Mouse (Mus musculus) limb, embryonic 13.5 days (tissue): ENCODE data around the gene Plac8. TPM values are rescaled to one million over a fixed set of nuclear protein-coding genes. Genes with fewer than 3 reads are reported as not detected.
A peak's percentile ranks its signal among the peaks of the same experiment; 100 is the strongest.

Experiments
- ATAC-seq: fragments of 200-750 bp; cut with Nextera tagmentation; 2 replicates; pipeline ENCODE4 v1.8.0; 2017; ENCODE audit warnings: low read depth, moderate number of reproducible peaks, moderate TSS enrichment; ENCODE audit not compliant: low FRiP score
- H3K27ac ChIP-seq: fragments of 300-500 bp; sonication (generic); 2 replicates; pipeline ENCODE4 v1.5.1; 2015; ENCODE audit warnings: inconsistent platforms, mild to moderate bottlenecking, moderate library complexity
- H3K27me3 ChIP-seq: fragments of 300-500 bp; sonication (generic); 2 replicates; pipeline ENCODE4 v1.6.1; 2015; ENCODE audit warnings: mild to moderate bottlenecking, inconsistent platforms
- H3K36me3 ChIP-seq: fragments of 300-500 bp; sonication (generic); 2 replicates; pipeline ENCODE4 v1.6.1; 2015; ENCODE audit warnings: inconsistent platforms, mild to moderate bottlenecking, moderate library complexity
- H3K4me1 ChIP-seq: fragments of 300-500 bp; sonication (generic); 2 replicates; pipeline ENCODE4 v1.6.1; 2015; ENCODE audit warnings: inconsistent platforms
- H3K4me2 ChIP-seq: fragments of 300-500 bp; sonication (generic); replicated peaks from 2 replicates; pipeline ENCODE4 v1.6.1; 2015; ENCODE audit warnings: inconsistent platforms, mild to moderate bottlenecking, moderate library complexity
- H3K4me3 ChIP-seq: fragments of 300-500 bp; sonication (generic); 2 replicates; pipeline ENCODE4 v1.5.1; 2015; ENCODE audit warnings: moderate library complexity, mild to moderate bottlenecking, inconsistent platforms
- H3K9ac ChIP-seq: fragments of 300-500 bp; sonication (generic); 2 replicates; pipeline ENCODE4 v1.6.1; 2015; ENCODE audit warnings: mild to moderate bottlenecking, inconsistent platforms
- H3K9me3 ChIP-seq: fragments of 300-500 bp; sonication (generic); 2 replicates; pipeline ENCODE4 v1.6.1; 2016; ENCODE audit warnings: inconsistent platforms
- WGBS: fragments of 180-500 bp; shearing (Covaris S2); methylation state at CpG from one replicate; pipeline ENCODE4 v1.1.7; 2015; 5-methylcytosine and 5-hydroxymethylcytosine counted together
- polyA plus RNA-seq: library from polyadenylated mRNA; unstranded; fragments of >200 nt; fragmentation: Nextera tagmentation; extraction: Ambion mirVana; gene quantifications from 2 replicates; pipeline ENCODE4 v1.2.1, GENCODE M21; 2015

The Plac8 gene
- polyA plus RNA-seq, 1 experiment from 2014 or later, result 4.5 TPM

DNA sequence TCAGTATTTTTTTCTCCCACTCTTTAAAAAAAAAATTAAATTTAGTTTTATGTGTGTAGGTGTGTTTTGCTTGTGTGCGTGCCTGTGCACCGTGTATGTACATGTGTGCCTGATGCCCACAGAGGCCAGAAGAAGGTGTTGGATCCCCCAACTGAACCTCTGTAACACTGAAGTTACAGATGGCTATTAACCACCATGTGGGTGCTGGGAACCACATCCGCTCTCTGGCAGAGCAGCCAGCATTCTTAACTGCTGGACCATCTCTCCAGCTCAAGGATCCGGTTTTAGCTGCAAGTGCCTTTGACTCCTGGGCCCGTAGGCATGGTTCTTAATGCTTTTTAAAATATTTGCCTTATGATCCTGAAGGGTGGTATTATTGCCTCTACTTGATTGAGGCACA lies 1.2 kb upstream of the Plac8 start:
- Histone ChIP-seq H3K9ac (no peak overlapping the region), H3K27ac (no peak overlapping the region), H3K36me3 (no peaks in the 10 kb centered on the region), H3K9me3 (no peaks in the 10 kb centered on the region), H3K4me1 (no peaks in the 10 kb centered on the region), H3K27me3 (peaks cover 4% of the 10 kb centered on the region; the same call in 1 of the 2 replicates), H3K4me3 (no peak overlapping the region), H3K4me2 (no peak overlapping the region)
- ATAC-seq, result no peak
- 88% methylated on average over 5 of the region's 5 CpGs for WGBS

GRCm38 (mm10) chr5:100570716-100571115 lies 1.3 kb downstream of the Plac8 start:
- WGBS, result 27% methylated on average over 8 of the region's 8 CpGs
- Histone ChIP-seq H3K9me3 (no peaks in the 10 kb centered on the region), H3K9ac (no peak overlapping the region), H3K4me2 (0 out of 2 replicates have a peak overlapping the region, but pooled peaks have one; percentile 16), H3K27me3 (peaks cover 4% of the 10 kb centered on the region; the same call in 1 of the 2 replicates), H3K36me3 (no peaks in the 10 kb centered on the region), H3K27ac (no peak overlapping the region), H3K4me1 (no peaks in the 10 kb centered on the region), H3K4me3 (no peak overlapping the region)
- ATAC-seq, result no peak

- Histone ChIP-seq H3K9me3 (no peaks in the 10 kb centered on the region), H3K4me2 (0 out of 2 replicates have a peak overlapping the region, but pooled peaks have one; percentile 16), H3K27me3 (peaks cover 4% of the 10 kb centered on the region; the same call in 1 of the 2 replicates), H3K9ac (no peak overlapping the region), H3K36me3 (no peaks in the 10 kb centered on the region), H3K4me3 (no peak overlapping the region), H3K4me1 (no peaks in the 10 kb centered on the region), H3K27ac (no peak overlapping the region)
- no peak for ATAC-seq
- 72% methylated on average over 13 of the region's 13 CpGs for WGBS
Measured at GRCm38 (mm10) chr5:100569997-100570595, 1.9 kb downstream of the Plac8 start.

DNA sequence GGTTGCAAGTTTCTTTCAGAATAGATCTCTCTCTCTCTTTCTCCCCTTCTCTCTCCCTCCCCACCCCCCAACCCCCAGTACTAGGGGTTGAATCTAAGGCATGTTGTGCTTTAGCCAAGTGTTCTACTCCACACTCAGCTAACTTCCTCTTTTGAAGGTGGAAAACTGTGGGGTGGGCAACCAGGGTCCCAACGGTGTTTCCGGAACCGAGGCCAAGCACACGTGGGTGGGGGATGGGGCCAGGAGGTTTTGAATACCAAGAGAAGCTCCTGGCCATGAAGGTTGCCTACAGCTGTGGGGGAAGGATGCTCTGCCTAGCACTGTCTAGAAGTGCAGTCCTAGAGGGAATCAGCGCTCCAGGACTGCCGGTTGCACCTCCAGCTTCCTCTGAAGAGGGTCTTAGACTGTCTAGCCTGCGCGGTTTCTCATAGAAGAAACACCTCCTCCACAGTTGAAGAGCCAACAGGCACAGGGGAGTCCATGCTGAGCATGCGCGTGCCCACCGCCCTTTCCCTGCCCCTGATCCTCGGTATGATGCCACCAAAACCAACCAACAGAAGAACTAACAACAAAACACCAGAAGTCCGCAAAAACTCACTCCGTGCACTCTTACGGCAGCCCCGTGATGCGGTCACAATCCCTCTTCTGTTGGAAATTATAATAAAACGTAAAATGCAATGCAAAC lies 2.7 kb downstream of the Plac8 start:
- ATAC-seq, result no peak
- no peaks in the 10 kb centered on the region for H3K9me3 ChIP-seq
- H3K4me1 ChIP-seq, result no peaks in the 10 kb centered on the region
- no peak overlapping the region for H3K9ac ChIP-seq
- no peaks in the 10 kb centered on the region for H3K36me3 ChIP-seq
- H3K27ac ChIP-seq, result no peak overlapping the region
- WGBS, result 74% methylated on average over 18 of the region's 18 CpGs
- H3K4me2 ChIP-seq, result no peak overlapping the region
- peaks cover 4% of the 10 kb centered on the region; the same call in 1 of the 2 replicates for H3K27me3 ChIP-seq
- no peak overlapping the region for H3K4me3 ChIP-seq

DNA sequence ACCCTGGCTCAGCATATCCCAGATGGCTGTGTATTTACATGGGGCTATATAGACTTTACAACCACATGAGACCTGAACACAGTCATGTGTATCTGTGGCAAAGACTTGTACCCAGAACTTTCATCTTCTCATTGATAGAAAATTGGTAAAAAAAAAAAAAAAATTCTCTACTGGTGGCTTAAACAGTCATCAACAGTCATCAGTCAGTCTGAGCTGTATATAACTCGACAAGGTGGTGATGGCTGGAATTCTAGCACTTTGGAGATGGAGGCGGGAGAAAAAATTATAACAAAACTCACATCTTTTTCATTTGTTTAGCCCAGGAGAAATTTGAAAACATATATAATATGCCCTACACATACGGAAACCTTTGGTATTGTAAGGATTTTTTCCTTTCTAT lies 3.2 kb downstream of the Plac8 start:
- H3K36me3 ChIP-seq, result no peaks in the 10 kb centered on the region
- 90% methylated on average over 3 of the region's 3 CpGs for WGBS

DNA sequence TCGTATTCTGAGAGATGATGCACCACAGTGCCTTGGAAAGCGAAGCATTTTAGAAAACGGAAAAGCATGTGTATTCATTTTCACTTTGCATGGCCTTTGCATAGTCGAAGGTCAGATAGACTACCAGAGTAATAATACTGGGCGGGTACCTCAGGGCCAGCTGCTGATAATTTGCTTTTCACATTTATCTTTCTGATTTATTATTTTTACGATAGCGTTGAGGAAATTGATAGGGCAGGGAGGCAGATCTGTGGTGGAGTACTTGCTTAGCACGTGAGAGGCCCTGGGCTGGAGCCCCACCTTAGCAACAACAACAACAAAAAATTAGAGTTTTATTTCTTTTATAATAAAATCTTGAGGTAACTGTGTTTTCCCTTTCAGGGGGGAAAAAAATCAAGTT lies 3.9 kb downstream of the Plac8 start:
- Histone ChIP-seq H3K9me3 (no peaks in the 10 kb centered on the region), H3K36me3 (no peaks in the 10 kb centered on the region), H3K27me3 (peaks cover 4% of the 10 kb centered on the region; the same call in 1 of the 2 replicates), H3K27ac (no peak overlapping the region), H3K4me2 (no peak overlapping the region), H3K4me3 (no peak overlapping the region), H3K4me1 (no peaks in the 10 kb centered on the region), H3K9ac (no peak overlapping the region)
- ATAC-seq, result no peak
- 69% methylated on average over 8 of the region's 8 CpGs for WGBS

More for the DNA sequence above, 3.2 kb downstream of the Plac8 start:
- Histone ChIP-seq H3K9ac (no peak overlapping the region), H3K9me3 (no peaks in the 10 kb centered on the region), H3K4me3 (no peak overlapping the region), H3K4me2 (no peak overlapping the region), H3K4me1 (no peaks in the 10 kb centered on the region), H3K27ac (no peak overlapping the region), H3K27me3 (peaks cover 4% of the 10 kb centered on the region; the same call in 1 of the 2 replicates)
- no peak for ATAC-seq

DNA sequence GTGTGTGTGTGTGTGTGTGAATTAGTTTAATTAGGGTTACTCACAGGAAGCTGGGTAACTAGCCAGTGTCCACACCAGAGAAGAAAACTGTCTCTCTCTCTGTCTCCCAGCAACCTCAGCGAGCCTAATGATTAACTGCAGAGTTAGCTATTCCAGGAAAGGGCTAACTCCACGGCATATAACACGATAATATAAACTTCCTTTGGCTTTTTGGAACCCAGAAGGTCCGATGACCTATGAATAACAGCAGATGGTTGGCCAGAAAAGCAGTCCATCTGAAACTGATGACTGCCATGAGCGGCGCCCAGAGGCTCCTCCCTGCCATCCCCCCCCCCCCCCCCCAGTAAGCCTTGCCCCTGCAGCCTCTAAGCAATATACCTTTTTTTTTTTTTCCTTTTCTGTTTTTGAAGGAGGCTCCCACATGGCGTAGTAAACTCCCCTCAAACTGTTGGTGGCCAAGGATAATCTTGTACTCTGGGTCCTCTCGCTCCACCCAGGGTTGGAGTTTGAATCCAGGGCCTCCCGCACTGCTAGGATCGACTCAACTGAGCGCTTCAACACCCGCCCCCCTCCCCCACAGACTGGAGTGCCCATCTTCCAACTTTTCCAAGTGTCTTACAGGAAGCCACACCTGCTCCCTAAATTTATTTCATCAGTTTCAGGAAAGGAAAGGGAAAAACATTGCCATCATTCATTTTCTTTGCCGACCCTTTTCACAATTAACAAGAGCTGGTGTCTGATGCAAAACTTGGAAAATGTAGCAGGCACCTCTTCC lies 4.6 kb downstream of the Plac8 start:
- no peak overlapping the region for H3K27ac ChIP-seq
- no peak overlapping the region for H3K4me3 ChIP-seq
- WGBS, result 68% methylated on average over 13 of the region's 13 CpGs
- H3K27me3 ChIP-seq, result peaks cover 4% of the 10 kb centered on the region; the same call in 1 of the 2 replicates
- H3K9me3 ChIP-seq, result no peaks in the 10 kb centered on the region
- no peaks in the 10 kb centered on the region for H3K4me1 ChIP-seq
- ATAC-seq, result no peak
- H3K4me2 ChIP-seq, result no peak overlapping the region
- H3K36me3 ChIP-seq, result no peaks in the 10 kb centered on the region
- no peak overlapping the region for H3K9ac ChIP-seq

GRCm38 (mm10) chr5:100566798-100567197 lies 5.2 kb downstream of the Plac8 start:
- H3K4me3 ChIP-seq, result no peak overlapping the region
- H3K4me2 ChIP-seq, result no peak overlapping the region
- H3K36me3 ChIP-seq, result no peaks in the 10 kb centered on the region
- WGBS, result 82% methylated on average over 2 of the region's 2 CpGs
- no peak overlapping the region for H3K9ac ChIP-seq
- H3K4me1 ChIP-seq, result no peaks in the 10 kb centered on the region
- no peaks in the 10 kb centered on the region for H3K9me3 ChIP-seq
- H3K27ac ChIP-seq, result no peak overlapping the region
- no peaks in the 10 kb centered on the region for H3K27me3 ChIP-seq
- no peak for ATAC-seq

DNA sequence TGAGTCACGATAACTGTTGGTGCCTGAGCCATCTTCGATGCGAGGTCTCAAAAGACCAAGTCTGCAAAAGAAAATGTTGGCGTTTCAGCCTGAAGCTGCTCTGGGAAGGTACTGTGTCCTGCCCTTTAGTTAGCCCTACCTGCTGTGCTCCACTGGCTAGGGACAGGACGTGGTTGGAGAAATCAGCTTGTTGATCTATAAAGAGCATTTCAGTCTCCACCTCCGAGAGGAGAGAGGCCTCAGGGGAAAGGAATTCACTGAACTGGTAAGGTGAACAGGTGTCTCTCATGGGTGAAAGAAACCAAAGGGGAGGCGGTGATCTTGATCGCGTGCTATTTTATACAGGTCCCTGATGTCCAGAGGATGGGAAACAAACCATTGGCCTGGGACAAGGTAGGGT lies 9.3 kb downstream of the Plac8 start:
- Histone ChIP-seq H3K27me3 (no peaks in the 10 kb centered on the region), H3K4me2 (no peak overlapping the region), H3K27ac (no peak overlapping the region), H3K9ac (no peak overlapping the region), H3K4me3 (no peak overlapping the region), H3K4me1 (no peaks in the 10 kb centered on the region), H3K9me3 (no peaks in the 10 kb centered on the region), H3K36me3 (no peaks in the 10 kb centered on the region)
- ATAC-seq, result no peak
- WGBS, result 81% methylated on average over 9 of the region's 9 CpGs

DNA sequence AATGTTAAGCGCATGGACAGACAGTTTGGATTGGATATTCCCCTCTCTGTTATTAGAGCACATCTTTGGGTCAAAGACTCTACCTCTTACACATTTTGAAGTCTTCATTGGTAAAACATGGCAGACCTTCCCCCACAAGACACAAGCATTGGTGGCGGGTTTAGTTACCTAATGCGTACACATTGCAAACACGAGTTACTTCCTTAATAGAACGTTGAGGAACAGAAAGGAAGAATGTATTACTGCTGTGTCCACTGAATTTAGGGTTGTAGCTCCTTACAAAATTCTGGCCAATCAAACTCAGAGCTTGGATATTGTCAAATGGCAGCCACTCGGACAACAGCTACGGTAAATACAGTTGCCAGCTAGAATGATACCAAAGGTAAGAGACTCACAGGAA lies 12.7 kb downstream of the Plac8 start:
- WGBS, result 96% methylated on average over 7 of the region's 7 CpGs
- Histone ChIP-seq H3K4me2 (no peak overlapping the region), H3K9me3 (no peaks in the 10 kb centered on the region), H3K9ac (no peak overlapping the region), H3K4me1 (no peaks in the 10 kb centered on the region), H3K4me3 (no peak overlapping the region), H3K27ac (no peak overlapping the region), H3K27me3 (no peaks in the 10 kb centered on the region), H3K36me3 (no peaks in the 10 kb centered on the region)
- ATAC-seq, result no peak

- no peaks in the 10 kb centered on the region for H3K9me3 ChIP-seq
- no peak overlapping the region for H3K4me3 ChIP-seq
- no peak overlapping the region for H3K27ac ChIP-seq
- H3K9ac ChIP-seq, result no peak overlapping the region
- H3K4me1 ChIP-seq, result no peaks in the 10 kb centered on the region
- ATAC-seq, result no peak
- no peaks in the 10 kb centered on the region for H3K36me3 ChIP-seq
- 87% methylated on average over 3 of the region's 3 CpGs for WGBS
- H3K4me2 ChIP-seq, result no peak overlapping the region
- H3K27me3 ChIP-seq, result no peaks in the 10 kb centered on the region
Measured at GRCm38 (mm10) chr5:100558783-100559182, 13.3 kb downstream of the Plac8 start.

GRCm38 (mm10) chr5:100557537-100557936 lies 14.5 kb downstream of the Plac8 start:
- 71% methylated on average over 9 of the region's 9 CpGs for WGBS
- ATAC-seq, result no peak

More at GRCm38 (mm10) chr5:100557537-100557936, 14.5 kb downstream of the Plac8 start:
- Histone ChIP-seq H3K27ac (no peak overlapping the region), H3K4me3 (no peak overlapping the region), H3K4me1 (no peaks in the 10 kb centered on the region), H3K4me2 (no peak overlapping the region), H3K9me3 (no peaks in the 10 kb centered on the region), H3K36me3 (no peaks in the 10 kb centered on the region), H3K9ac (no peak overlapping the region), H3K27me3 (no peaks in the 10 kb centered on the region)
